Mouse (Mus musculus) lung, adult 2 months (tissue): ENCODE data around the gene Zswim3.

Source experiments
- CTCF ChIP-seq: fragments of 200-500 bp; IDR thresholded peaks from 2 replicates; pipeline ENCODE4 v1.5.1; 2011; ENCODE audit warnings: mild to moderate bottlenecking, low read length, control low read depth; ENCODE audit not compliant: insufficient read depth
- POLR2A ChIP-seq: fragments of 200-500 bp; IDR thresholded peaks from 2 replicates; pipeline ENCODE4 v1.6.1; 2011; ENCODE audit warnings: low read depth, mild to moderate bottlenecking, control low read depth, low read length, borderline replicate concordance; ENCODE audit errors: extremely low read depth

- TF ChIP-seq CTCF = no peak
- TF ChIP-seq POLR2A = peak; percentile 83; the same call in 1 of the 2 replicates
Observed at GRCm38 (mm10) chr2:164822636-164823165, 17.8 kb downstream of the Zswim3 start, which contains the start of gene Zswim1.
